Mouse (Mus musculus): ENCODE results near the gene Dync1li2. TPM values are rescaled to one million over a fixed set of nuclear protein-coding genes. Genes with fewer than 3 reads are reported as not detected.

The Dync1li2 gene
- 69.2 TPM in 2 replicates for total RNA-seq (2017)

GRCm38 (mm10) chr8:104442299-104443124 lies at the start of gene Dync1li2:
Gene Dync1li2 (minus strand): TSS chr8:104443047.
- peak; percentile 89 for ATAC-seq (ENCODE audit: extremely low read depth, insufficient number of reproducible peaks, low FRiP score, poor library complexity, severe bottlenecking)

- ATAC-seq (ENCODE audit: extremely low read depth, insufficient number of reproducible peaks, low FRiP score, poor library complexity, severe bottlenecking), result no peak
Observed at GRCm38 (mm10) chr8:104479091-104479490, 36.2 kb upstream of the Dync1li2 start.

- no peak for ATAC-seq (ENCODE audit: extremely low read depth, insufficient number of reproducible peaks, low FRiP score, poor library complexity, severe bottlenecking)
Observed at GRCm38 (mm10) chr8:104472465-104472864, 29.6 kb upstream of the Dync1li2 start.

GRCm38 (mm10) chr8:104467463-104467862 lies 24.6 kb upstream of the Dync1li2 start:
- no peak for ATAC-seq (ENCODE audit: extremely low read depth, insufficient number of reproducible peaks, low FRiP score, poor library complexity, severe bottlenecking)

- ATAC-seq (ENCODE audit: extremely low read depth, insufficient number of reproducible peaks, low FRiP score, poor library complexity, severe bottlenecking), result no peak
Observed at GRCm38 (mm10) chr8:104452177-104452576, 9.3 kb upstream of the Dync1li2 start.

- ATAC-seq (ENCODE audit: extremely low read depth, insufficient number of reproducible peaks, low FRiP score, poor library complexity, severe bottlenecking), result no peak
Observed at GRCm38 (mm10) chr8:104448796-104449195, 5.9 kb upstream of the Dync1li2 start.

GRCm38 (mm10) chr8:104446016-104446415 lies 3.2 kb upstream of the Dync1li2 start:
- ATAC-seq (ENCODE audit: extremely low read depth, insufficient number of reproducible peaks, low FRiP score, poor library complexity, severe bottlenecking), result no peak

GRCm38 (mm10) chr8:104445248-104445647 lies 2.4 kb upstream of the Dync1li2 start:
- no peak for ATAC-seq (ENCODE audit: extremely low read depth, insufficient number of reproducible peaks, low FRiP score, poor library complexity, severe bottlenecking)

- ATAC-seq (ENCODE audit: extremely low read depth, insufficient number of reproducible peaks, low FRiP score, poor library complexity, severe bottlenecking), result no peak
Observed at GRCm38 (mm10) chr8:104443125-104443679, 355 bp upstream of the Dync1li2 start.

GRCm38 (mm10) chr8:104441613-104442012 lies 1.2 kb downstream of the Dync1li2 start:
- no peak for ATAC-seq (ENCODE audit: extremely low read depth, insufficient number of reproducible peaks, low FRiP score, poor library complexity, severe bottlenecking)

GRCm38 (mm10) chr8:104439461-104439860 lies 3.4 kb downstream of the Dync1li2 start:
- ATAC-seq (ENCODE audit: extremely low read depth, insufficient number of reproducible peaks, low FRiP score, poor library complexity, severe bottlenecking), result no peak

GRCm38 (mm10) chr8:104437494-104438135 lies 5.2 kb downstream of the Dync1li2 start:
- no peak for ATAC-seq (ENCODE audit: extremely low read depth, insufficient number of reproducible peaks, low FRiP score, poor library complexity, severe bottlenecking)

- ATAC-seq (ENCODE audit: extremely low read depth, insufficient number of reproducible peaks, low FRiP score, poor library complexity, severe bottlenecking), result no peak
Observed at GRCm38 (mm10) chr8:104436591-104436990, 6.3 kb downstream of the Dync1li2 start.

GRCm38 (mm10) chr8:104436038-104436437 lies 6.8 kb downstream of the Dync1li2 start:
- ATAC-seq (ENCODE audit: extremely low read depth, insufficient number of reproducible peaks, low FRiP score, poor library complexity, severe bottlenecking), result peak; percentile 88

- ATAC-seq (ENCODE audit: extremely low read depth, insufficient number of reproducible peaks, low FRiP score, poor library complexity, severe bottlenecking), result no peak
Observed at GRCm38 (mm10) chr8:104434826-104435354, 8.0 kb downstream of the Dync1li2 start.

- no peak for ATAC-seq (ENCODE audit: extremely low read depth, insufficient number of reproducible peaks, low FRiP score, poor library complexity, severe bottlenecking)
Observed at GRCm38 (mm10) chr8:104434275-104434674, 8.6 kb downstream of the Dync1li2 start.

- no peak for ATAC-seq (ENCODE audit: extremely low read depth, insufficient number of reproducible peaks, low FRiP score, poor library complexity, severe bottlenecking)
Observed at GRCm38 (mm10) chr8:104433191-104433842, 9.5 kb downstream of the Dync1li2 start.

- no peak for ATAC-seq (ENCODE audit: extremely low read depth, insufficient number of reproducible peaks, low FRiP score, poor library complexity, severe bottlenecking)
Observed at GRCm38 (mm10) chr8:104432656-104433055, 10.2 kb downstream of the Dync1li2 start.

GRCm38 (mm10) chr8:104430230-104430629 lies 12.6 kb downstream of the Dync1li2 start:
- ATAC-seq (ENCODE audit: extremely low read depth, insufficient number of reproducible peaks, low FRiP score, poor library complexity, severe bottlenecking), result no peak
